Mouse (Mus musculus) kidney, postnatal 0 days (tissue): ENCODE results near the gene Pdia3. TPM values are rescaled to one million over a fixed set of nuclear protein-coding genes. Genes with fewer than 3 reads are reported as not detected.
"Not testable (repeated sequence)": the region's sequence is repeated elsewhere in the genome, so short reads cannot be mapped to it uniquely, and the experiment has no call there.

ENCODE experiments used
- ATAC-seq: fragments of 200-750 bp; cut with Nextera tagmentation; replicated peaks from 2 replicates; pipeline ENCODE4 v1.8.0; 2017; ENCODE audit warnings: low read depth, moderate number of reproducible peaks, moderate TSS enrichment, moderate library complexity; ENCODE audit not compliant: low FRiP score
- DNase-seq: peaks from one replicate; pipeline ENCODE4 v3.0.0-alpha.2; 2016; ENCODE audit warnings: low spot score
- H3K27ac ChIP-seq: fragments of 300-500 bp; sonication (generic); 2 replicates; pipeline ENCODE4 v1.5.1; 2014; ENCODE audit warnings: mild to moderate bottlenecking
- H3K27me3 ChIP-seq: fragments of 300-500 bp; sonication (generic); 2 replicates; pipeline ENCODE4 v1.6.1; 2014; ENCODE audit warnings: low read length, mixed read lengths; ENCODE audit not compliant: insufficient read depth
- H3K36me3 ChIP-seq: fragments of 300-500 bp; sonication (generic); 2 replicates; pipeline ENCODE4 v1.6.1; 2014; ENCODE audit warnings: low read length, mixed read lengths; ENCODE audit not compliant: insufficient read depth
- H3K4me1 ChIP-seq: fragments of 300-500 bp; sonication (generic); replicated peaks from 2 replicates; pipeline ENCODE4 v1.6.1; 2014; ENCODE audit warnings: antibody characterized with exemption, low read length, mixed read lengths; ENCODE audit not compliant: insufficient read depth
- H3K4me2 ChIP-seq: fragments of 300-500 bp; sonication (generic); 2 replicates; pipeline ENCODE4 v1.6.1; 2014; ENCODE audit warnings: mild to moderate bottlenecking, low read length, moderate library complexity, mixed read lengths
- H3K4me3 ChIP-seq: fragments of 300-500 bp; sonication (generic); replicated peaks from 2 replicates; pipeline ENCODE4 v1.5.1; 2014; ENCODE audit warnings: low read depth, low read length
- H3K9ac ChIP-seq: fragments of 300-500 bp; sonication (generic); 2 replicates; pipeline ENCODE4 v1.6.1; 2014; ENCODE audit warnings: low read depth, low read length
- H3K9me3 ChIP-seq: fragments of 300-500 bp; sonication (generic); replicated peaks from 2 replicates; pipeline ENCODE4 v1.6.1; 2016; ENCODE audit warnings: low read length, inconsistent platforms, mixed read lengths
- CTCF ChIP-seq: IDR thresholded peaks from 2 replicates; pipeline ENCODE4 v1.5.1; 2016; ENCODE audit warnings: antibody characterized with exemption, low read depth, mild to moderate bottlenecking, moderate library complexity
- WGBS: fragments of 180-500 bp; shearing (Covaris S2); extraction: QIAGEN DNeasy Blood & Tissue Kit; methylation state at CpG from one replicate; pipeline ENCODE4 v1.1.7; 2014; 5-methylcytosine and 5-hydroxymethylcytosine counted together
- polyA plus RNA-seq: library from polyadenylated mRNA; unstranded; fragments of >200 nt; fragmentation: Nextera tagmentation; extraction: Ambion mirVana; gene quantifications from 2 replicates; pipeline ENCODE4 v1.2.1, GENCODE M21; 2015

Gene Pdia3
- polyA plus RNA-seq, 1 experiment from 2014 or later = 506 TPM

DNA sequence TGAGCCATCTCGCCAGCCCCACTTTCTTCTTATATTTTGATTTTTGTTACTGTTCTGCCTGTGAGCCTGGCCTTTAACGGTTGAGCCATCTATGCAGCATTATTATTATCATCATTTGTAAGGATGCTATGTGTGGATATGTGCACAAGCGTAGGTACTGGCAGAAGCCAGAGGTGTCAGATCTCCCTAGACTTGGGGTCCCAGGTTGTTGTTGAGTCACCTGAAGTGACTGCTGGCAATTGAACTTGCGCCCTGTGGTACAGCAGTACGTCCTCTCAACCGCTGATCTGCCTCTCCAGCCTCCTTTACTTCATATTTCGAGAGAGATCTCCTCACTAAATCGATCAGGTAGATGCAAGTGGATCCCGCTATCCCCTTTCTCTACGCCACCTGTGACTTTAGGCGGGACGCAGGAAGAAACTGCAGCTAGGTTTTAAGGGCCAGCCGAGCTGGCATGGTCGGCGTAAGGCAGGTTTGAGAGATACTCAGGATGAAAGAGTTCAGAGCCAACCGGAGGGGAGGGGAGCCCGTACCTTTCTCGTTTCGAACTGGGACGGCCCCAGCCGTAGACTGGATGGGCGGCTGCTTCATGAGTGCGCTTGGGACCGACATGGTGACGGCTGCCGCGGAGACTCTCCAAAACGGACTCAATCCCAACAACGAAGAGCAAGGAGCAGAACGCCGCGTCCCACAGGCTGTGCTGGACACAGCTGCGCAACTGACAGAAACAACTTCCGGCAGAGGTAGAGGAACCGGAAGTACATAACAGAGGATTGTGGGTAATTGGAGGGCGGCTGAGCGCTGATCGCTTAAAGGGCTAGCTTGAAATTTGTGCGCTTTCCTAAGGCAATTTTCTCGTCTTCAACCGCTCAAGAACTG lies 60.0 kb downstream of the Pdia3 start, which contains the start of gene Mfap1b:
TSS of gene Mfap1b (minus strand) at position 767 of the 879 bp plus-strand sequence.
- WGBS = 4% methylated on average over 37 of the region's 41 CpGs
- peak; percentile 93 for ATAC-seq
- Histone ChIP-seq H3K9ac (peak within 1 kb of the TSS; percentile 72), H3K4me2 (peak within 1 kb of the TSS; percentile 62), H3K4me3 (peak within 1 kb of the TSS; percentile 60), H3K27ac (peak within 1 kb of the TSS; percentile 81)
- not testable (repeated sequence) for H3K9me3 ChIP-seq, H3K27me3 ChIP-seq, H3K4me1 ChIP-seq, H3K36me3 ChIP-seq
- peak; percentile 97 for DNase-seq

- peak overlapping the region; percentile 81; the same call in 1 of the 2 replicates for H3K27ac ChIP-seq
- no peaks in the 10 kb centered on the region for H3K27me3 ChIP-seq
- H3K4me1 ChIP-seq = no peaks in the 10 kb centered on the region
- DNase-seq = no peak
- TF ChIP-seq CTCF = no peak
- 33% methylated on average over 8 of the region's 8 CpGs for WGBS
- H3K4me3 ChIP-seq = peak overlapping the region; percentile 60
- ATAC-seq = 0 out of 2 replicates have a peak, but pooled peaks have one; percentile 8
- peak overlapping the region; percentile 62 for H3K4me2 ChIP-seq
- H3K36me3 ChIP-seq = no peaks in the 10 kb centered on the region
- peak overlapping the region; percentile 72; the same call in 1 of the 2 replicates for H3K9ac ChIP-seq
- H3K9me3 ChIP-seq = no peaks in the 10 kb centered on the region
Measured at GRCm38 (mm10) chr2:121474180-121474535, 60.6 kb downstream of the Pdia3 start.

DNA sequence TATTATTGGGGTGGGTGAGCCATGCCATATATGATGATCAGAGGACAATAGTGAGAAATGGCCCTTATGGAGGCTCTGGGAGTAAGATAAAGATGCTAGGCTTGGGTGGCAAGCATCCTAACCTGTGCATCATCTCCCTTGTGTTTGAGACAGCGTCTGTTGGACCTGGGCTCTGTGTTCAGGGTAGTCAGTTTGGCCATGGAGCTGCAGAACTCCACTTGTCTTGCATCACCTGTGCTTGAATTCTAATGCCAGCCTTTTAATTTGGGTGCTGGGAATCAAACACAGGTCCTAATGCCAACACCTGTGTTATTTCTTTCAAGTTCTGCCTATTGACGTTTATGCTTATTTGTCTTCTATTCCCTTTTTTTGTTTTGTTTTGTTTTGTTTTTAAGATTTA lies 61.7 kb downstream of the Pdia3 start:
- DNase-seq, ATAC-seq, H3K4me2 ChIP-seq, H3K9me3 ChIP-seq, H3K27ac ChIP-seq, H3K4me3 ChIP-seq, H3K36me3 ChIP-seq, H3K4me1 ChIP-seq, H3K9ac ChIP-seq, H3K27me3 ChIP-seq: not testable (repeated sequence)
- 93% methylated on average over 2 of the region's 2 CpGs for WGBS

DNA sequence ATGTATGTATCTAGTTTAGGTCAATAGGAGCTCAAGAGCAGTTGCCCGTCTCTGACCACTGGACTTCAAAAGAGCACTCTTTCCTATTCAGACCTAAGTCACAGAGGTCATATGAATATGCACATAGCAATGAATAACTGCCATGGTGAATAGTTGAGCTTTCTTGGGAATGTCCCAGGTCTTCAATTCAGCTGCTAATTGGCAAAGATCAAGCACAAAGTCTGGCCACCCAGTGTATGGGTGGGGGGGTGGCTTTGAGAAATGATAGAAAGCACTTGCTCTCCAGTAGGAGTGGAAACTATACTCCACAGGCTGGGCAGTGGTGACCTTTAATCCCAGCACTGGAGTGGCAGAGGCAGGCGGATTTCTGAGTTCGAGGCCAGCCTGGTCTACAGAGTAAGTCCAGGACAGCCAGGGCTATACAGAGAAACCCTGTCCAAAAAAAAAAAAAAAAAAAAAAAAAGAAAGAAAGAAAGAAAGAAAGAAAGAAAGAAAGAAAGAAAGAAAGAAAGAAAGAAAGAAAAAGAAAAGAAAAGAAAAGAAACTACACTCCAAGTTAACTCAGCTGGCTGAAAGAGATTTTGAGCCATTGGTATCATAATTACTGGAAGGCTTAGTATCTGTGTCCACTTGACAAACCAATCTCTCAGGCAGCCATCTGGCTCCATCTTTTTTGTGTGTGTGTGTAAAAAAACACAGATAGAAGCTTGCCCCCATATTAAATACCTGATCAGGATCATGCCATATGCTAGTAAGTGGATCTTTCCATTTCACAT lies 64.1 kb downstream of the Pdia3 start:
- Histone ChIP-seq H3K27ac (no peak overlapping the region), H3K4me3 (no peak overlapping the region), H3K9ac (no peak overlapping the region), H3K4me2 (no peak overlapping the region), H3K4me1 (no peaks in the 10 kb centered on the region), H3K36me3 (no peaks in the 10 kb centered on the region), H3K9me3 (no peaks in the 10 kb centered on the region), H3K27me3 (no peaks in the 10 kb centered on the region)
- WGBS = 82% methylated on average over 3 of the region's 3 CpGs
- TF ChIP-seq CTCF = no peak
- DNase-seq = no peak
- no peak for ATAC-seq

GRCm38 (mm10) chr2:121480498-121480897 lies 66.9 kb downstream of the Pdia3 start:
- H3K27ac ChIP-seq = no peak overlapping the region
- no peak overlapping the region for H3K4me2 ChIP-seq
- H3K9me3 ChIP-seq = no peaks in the 10 kb centered on the region
- DNase-seq = peak; percentile 31
- H3K4me1 ChIP-seq = no peaks in the 10 kb centered on the region
- 57% methylated on average over 3 of the region's 3 CpGs for WGBS
- ATAC-seq = no peak
- H3K9ac ChIP-seq = no peak overlapping the region
- no peaks in the 10 kb centered on the region for H3K36me3 ChIP-seq
- TF ChIP-seq CTCF = peak; percentile 61
- H3K27me3 ChIP-seq = no peaks in the 10 kb centered on the region
- no peak overlapping the region for H3K4me3 ChIP-seq

DNA sequence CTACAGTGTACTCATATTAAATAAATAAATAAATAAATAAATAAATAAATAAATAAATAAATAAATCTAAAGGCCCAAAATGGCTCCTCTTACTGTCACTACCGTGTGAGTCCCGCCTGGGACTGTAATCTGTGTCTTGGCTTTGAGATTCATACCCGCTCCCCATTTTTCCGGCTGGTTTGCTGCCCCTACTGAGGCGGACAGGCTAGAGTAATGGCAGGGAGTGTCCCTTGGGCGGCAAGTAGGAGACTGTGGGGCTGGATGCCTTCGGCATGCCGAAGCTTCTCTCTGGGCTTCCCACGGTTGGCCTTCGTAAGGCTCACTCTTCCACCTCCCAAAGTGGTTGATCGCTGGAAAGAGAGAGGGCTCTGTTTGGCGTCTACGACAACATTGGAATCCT lies 67.3 kb downstream of the Pdia3 start:
- WGBS = 87% methylated on average over 13 of the region's 13 CpGs
- DNase-seq, H3K27ac ChIP-seq, H3K27me3 ChIP-seq, H3K4me1 ChIP-seq, H3K4me2 ChIP-seq, H3K4me3 ChIP-seq, H3K36me3 ChIP-seq, H3K9ac ChIP-seq, H3K9me3 ChIP-seq, ATAC-seq: not testable (repeated sequence)
